Mouse (Mus musculus) hindbrain, embryonic 10.5 days (tissue): ENCODE results near the gene Traf5. TPM values are rescaled to one million over a fixed set of nuclear protein-coding genes. Genes with fewer than 3 reads are reported as not detected.

ENCODE experiments used
- DNase-seq: peaks from one replicate; pipeline ENCODE4 v3.0.0-alpha.2; 2017; ENCODE audit warnings: low spot score
- H3K27ac ChIP-seq: fragments of 300-500 bp; sonication (generic); 2 replicates; pipeline ENCODE4 v1.5.1; 2016; ENCODE audit warnings: mild to moderate bottlenecking, moderate library complexity
- H3K27me3 ChIP-seq: fragments of 300-500 bp; sonication (generic); 2 replicates; pipeline ENCODE4 v1.6.1; 2016; ENCODE audit warnings: mild to moderate bottlenecking; ENCODE audit not compliant: poor library complexity, insufficient read depth, severe bottlenecking
- H3K36me3 ChIP-seq: fragments of 300-500 bp; sonication (generic); 2 replicates; pipeline ENCODE4 v1.6.1; 2016; ENCODE audit warnings: mild to moderate bottlenecking, moderate library complexity
- H3K4me1 ChIP-seq: fragments of 300-500 bp; sonication (generic); replicated peaks from 2 replicates; pipeline ENCODE4 v1.6.1; 2016; ENCODE audit warnings: mild to moderate bottlenecking
- H3K4me3 ChIP-seq: fragments of 300-500 bp; sonication (generic); 2 replicates; pipeline ENCODE4 v1.5.1; 2016; ENCODE audit warnings: mild to moderate bottlenecking, moderate library complexity
- H3K9me3 ChIP-seq: fragments of 300-500 bp; sonication (generic); 2 replicates; pipeline ENCODE4 v1.6.1; 2016; ENCODE audit warnings: mild to moderate bottlenecking, moderate library complexity
- WGBS: fragments of 180-500 bp; shearing (Covaris S2); methylation state at CpG from one replicate; pipeline ENCODE4 v1.1.7; 2016; 5-methylcytosine and 5-hydroxymethylcytosine counted together
- polyA plus RNA-seq: library from polyadenylated mRNA; unstranded; fragments of >200 nt; fragmentation: Nextera tagmentation; extraction: Ambion mirVana; gene quantifications from 2 replicates; pipeline ENCODE4 v1.2.1, GENCODE M21; 2016

Traf5 gene
- polyA plus RNA-seq, 1 experiment from 2014 or later, result 5.6 TPM

GRCm38 (mm10) chr1:191996621-191997185 lies 95.7 kb downstream of the Traf5 start:
- H3K27ac ChIP-seq, result no peak overlapping the region
- H3K4me1 ChIP-seq, result peaks cover 7% of the 10 kb centered on the region; the same call in 1 of the 2 replicates
- no peak for DNase-seq
- H3K27me3 ChIP-seq, result no peaks in the 10 kb centered on the region
- H3K4me3 ChIP-seq, result no peak overlapping the region
- H3K9me3 ChIP-seq, result no peaks in the 10 kb centered on the region
- WGBS, result 93% methylated on average over 8 of the region's 8 CpGs
- H3K36me3 ChIP-seq, result no peaks in the 10 kb centered on the region

GRCm38 (mm10) chr1:191995916-191996315 lies 96.4 kb downstream of the Traf5 start:
- no peaks in the 10 kb centered on the region for H3K36me3 ChIP-seq
- H3K4me3 ChIP-seq, result no peak overlapping the region
- no peaks in the 10 kb centered on the region for H3K27me3 ChIP-seq
- no peak overlapping the region for H3K27ac ChIP-seq
- H3K4me1 ChIP-seq, result peaks cover 7% of the 10 kb centered on the region; the same call in 1 of the 2 replicates
- 88% methylated on average over 7 of the region's 7 CpGs for WGBS
- H3K9me3 ChIP-seq, result no peaks in the 10 kb centered on the region
- DNase-seq, result no peak

- WGBS, result 53% methylated on average over 4 of the region's 4 CpGs
These were observed 96.9 kb downstream of the Traf5 start for GRCm38 (mm10) chr1:191995488-191995887.

GRCm38 (mm10) chr1:191994476-191994875 lies 97.9 kb downstream of the Traf5 start:
- Histone ChIP-seq H3K27ac (no peak overlapping the region), H3K9me3 (no peaks in the 10 kb centered on the region), H3K4me3 (no peak overlapping the region), H3K27me3 (no peaks in the 10 kb centered on the region), H3K4me1 (peaks cover 7% of the 10 kb centered on the region), H3K36me3 (no peaks in the 10 kb centered on the region)
- DNase-seq, result no peak
- 77% methylated on average over 5 of the region's 5 CpGs for WGBS

More at GRCm38 (mm10) chr1:191995488-191995887, 96.9 kb downstream of the Traf5 start:
- H3K27me3 ChIP-seq, result no peaks in the 10 kb centered on the region
- no peaks in the 10 kb centered on the region for H3K36me3 ChIP-seq
- peaks cover 7% of the 10 kb centered on the region; the same call in 1 of the 2 replicates for H3K4me1 ChIP-seq
- no peak overlapping the region for H3K27ac ChIP-seq
- DNase-seq, result peak; percentile 61
- no peaks in the 10 kb centered on the region for H3K9me3 ChIP-seq
- no peak overlapping the region for H3K4me3 ChIP-seq

GRCm38 (mm10) chr1:191992040-191992780 lies 100.1 kb downstream of the Traf5 start:
- H3K4me3 ChIP-seq, result no peak overlapping the region
- no peaks in the 10 kb centered on the region for H3K36me3 ChIP-seq
- H3K27ac ChIP-seq, result no peak overlapping the region
- H3K9me3 ChIP-seq, result no peaks in the 10 kb centered on the region
- 71% methylated on average over 7 of the region's 7 CpGs for WGBS
- no peak for DNase-seq
- peaks cover 7% of the 10 kb centered on the region for H3K4me1 ChIP-seq
- no peaks in the 10 kb centered on the region for H3K27me3 ChIP-seq

- WGBS, result under 1% methylated on average over 22 of the region's 22 CpGs
- Histone ChIP-seq H3K9me3 (no peaks in the 10 kb centered on the region), H3K36me3 (no peaks in the 10 kb centered on the region), H3K27me3 (peaks cover 10% of the 10 kb centered on the region; the same call in 1 of the 2 replicates), H3K4me3 (peak overlapping the region; percentile 66), H3K27ac (peak overlapping the region; percentile 91), H3K4me1 (peaks cover 7% of the 10 kb centered on the region)
- DNase-seq, result peak; percentile 97
These were observed 102.4 kb downstream of the Traf5 start for GRCm38 (mm10) chr1:191989994-191990393.

- peak overlapping the region; percentile 66 for H3K4me3 ChIP-seq
- WGBS, result 95% methylated on average over 5 of the region's 5 CpGs
These were observed 103.3 kb downstream of the Traf5 start for GRCm38 (mm10) chr1:191989060-191989459.

GRCm38 (mm10) chr1:191988646-191989045 lies 103.7 kb downstream of the Traf5 start:
- no peak overlapping the region for H3K27ac ChIP-seq
- H3K4me1 ChIP-seq, result peaks cover 7% of the 10 kb centered on the region
- no peaks in the 10 kb centered on the region for H3K36me3 ChIP-seq
- H3K27me3 ChIP-seq, result peaks cover 12% of the 10 kb centered on the region; the same call in 1 of the 2 replicates
- no peaks in the 10 kb centered on the region for H3K9me3 ChIP-seq
- H3K4me3 ChIP-seq, result no peak overlapping the region
- whole genome bisulfite sequencing, result 93% methylated on average over 3 of the region's 3 CpGs
- no peak for DNase-seq

More at GRCm38 (mm10) chr1:191989060-191989459, 103.3 kb downstream of the Traf5 start:
- peaks cover 7% of the 10 kb centered on the region for H3K4me1 ChIP-seq
- no peak overlapping the region for H3K27ac ChIP-seq
- H3K36me3 ChIP-seq, result no peaks in the 10 kb centered on the region
- H3K27me3 ChIP-seq, result peaks cover 12% of the 10 kb centered on the region; the same call in 1 of the 2 replicates
- no peaks in the 10 kb centered on the region for H3K9me3 ChIP-seq
- no peak for DNase-seq

- 57% methylated on average over 5 of the region's 5 CpGs for WGBS
- Histone ChIP-seq H3K4me3 (no peak overlapping the region), H3K27me3 (peaks cover 12% of the 10 kb centered on the region; the same call in 1 of the 2 replicates), H3K36me3 (no peaks in the 10 kb centered on the region), H3K9me3 (no peaks in the 10 kb centered on the region), H3K4me1 (peaks cover 6% of the 10 kb centered on the region), H3K27ac (no peak overlapping the region)
- no peak for DNase-seq
These were observed 104.9 kb downstream of the Traf5 start for GRCm38 (mm10) chr1:191987481-191987769.

- Histone ChIP-seq H3K27ac (no peak overlapping the region), H3K9me3 (no peaks in the 10 kb centered on the region), H3K4me1 (peaks cover under 1% of the 10 kb centered on the region; the same call in 1 of the 2 replicates), H3K4me3 (no peak overlapping the region), H3K36me3 (no peaks in the 10 kb centered on the region), H3K27me3 (peaks cover 12% of the 10 kb centered on the region; the same call in 1 of the 2 replicates)
- no peak for DNase-seq
- WGBS, result 79% methylated on average over 8 of the region's 8 CpGs
These were observed 105.5 kb downstream of the Traf5 start for GRCm38 (mm10) chr1:191986674-191987480.

- Histone ChIP-seq H3K27ac (peak overlapping the region; percentile 58; the same call in 1 of the 2 replicates), H3K4me3 (no peak overlapping the region), H3K36me3 (no peaks in the 10 kb centered on the region), H3K9me3 (no peaks in the 10 kb centered on the region), H3K4me1 (peaks cover 26% of the 10 kb centered on the region), H3K27me3 (peaks cover 12% of the 10 kb centered on the region; the same call in 1 of the 2 replicates)
- WGBS, result 41% methylated on average over 6 of the region's 6 CpGs
- DNase-seq, result peak; percentile 33
These were observed 110.8 kb downstream of the Traf5 start for GRCm38 (mm10) chr1:191981426-191982102.

GRCm38 (mm10) chr1:191977187-191977586 lies 115.2 kb downstream of the Traf5 start, which contains the start of gene Rd3:
Gene Rd3 (plus strand): TSS chr1:191977370.
- H3K27me3 ChIP-seq, result no peaks in the 10 kb centered on the region
- DNase-seq, result no peak
- H3K27ac ChIP-seq, result no peak within 1 kb of the TSS
- WGBS, result 58% methylated on average over 5 of the region's 5 CpGs
- H3K4me3 ChIP-seq, result no peak within 1 kb of the TSS
- no peaks in the 10 kb centered on the region for H3K36me3 ChIP-seq
- H3K9me3 ChIP-seq, result no peaks in the 10 kb centered on the region
- H3K4me1 ChIP-seq, result peaks cover 26% of the 10 kb centered on the region
